Mouse (Mus musculus) left cerebral cortex, adult 18-20 months (tissue): ENCODE measurements around the gene Itih5. TPM values are rescaled to one million over a fixed set of nuclear protein-coding genes. Genes with fewer than 3 reads are reported as not detected.

Source experiments
- DNase-seq, 2 experiments: peaks; one replicate each; pipeline ENCODE4 v3.0.0; 2021 to 2022; ENCODE audit warnings: low spot score in 2 of 2, mixed read lengths in 1 of 2
- total RNA-seq, 2 experiments: library from RNA; stranded (reverse); gene quantifications; 2 replicates each; pipeline ENCODE4 v1.2.3; 2021

Gene Itih5
- total RNA-seq, 2 experiments from 2014 or later = 10.8 to 12.8 TPM

GRCm38 (mm10) chr2:10258312-10258711 is 104.9 kb downstream of the Itih5 start:
- DNase-seq = no peak

GRCm38 (mm10) chr2:10260109-10260508 is 106.7 kb downstream of the Itih5 start:
- no peak for DNase-seq

GRCm38 (mm10) chr2:10261337-10261736 is 108.0 kb downstream of the Itih5 start:
- no peak for DNase-seq

GRCm38 (mm10) chr2:10262722-10263121 is 109.4 kb downstream of the Itih5 start:
- DNase-seq = no peak

- DNase-seq = no peak
Observed at GRCm38 (mm10) chr2:10263909-10264489, 110.6 kb downstream of the Itih5 start.

- peak; percentile 45 to 59 for DNase-seq
Observed at GRCm38 (mm10) chr2:10265881-10266280, 112.5 kb downstream of the Itih5 start.

GRCm38 (mm10) chr2:10272604-10273115 is 119.3 kb downstream of the Itih5 start:
- no peak for DNase-seq

- no peak for DNase-seq
Observed at GRCm38 (mm10) chr2:10273541-10274050, 120.2 kb downstream of the Itih5 start.

GRCm38 (mm10) chr2:10276194-10276593 is 122.8 kb downstream of the Itih5 start:
- DNase-seq = peak; percentile 14 to 35

GRCm38 (mm10) chr2:10283686-10284085 is 130.3 kb downstream of the Itih5 start:
- no peak for DNase-seq

GRCm38 (mm10) chr2:10284636-10285270 is 131.4 kb downstream of the Itih5 start:
- DNase-seq = peak; percentile 11 to 25

- DNase-seq = no peak
Observed at GRCm38 (mm10) chr2:10285975-10286374, 132.6 kb downstream of the Itih5 start.

GRCm38 (mm10) chr2:10288142-10288831 is 134.9 kb downstream of the Itih5 start:
- DNase-seq = peak; percentile 56 to 80

GRCm38 (mm10) chr2:10288881-10289280 is 135.5 kb downstream of the Itih5 start:
- no peak for DNase-seq

- no peak for DNase-seq
Observed at GRCm38 (mm10) chr2:10290115-10290514, 136.7 kb downstream of the Itih5 start.

GRCm38 (mm10) chr2:10293556-10294206 is 140.3 kb downstream of the Itih5 start:
- DNase-seq = no peak

- no peak for DNase-seq
Observed at GRCm38 (mm10) chr2:10295908-10296307, 142.5 kb downstream of the Itih5 start.

GRCm38 (mm10) chr2:10300244-10300643 is 146.9 kb downstream of the Itih5 start:
- no peak for DNase-seq

GRCm38 (mm10) chr2:10300771-10301170 is 147.4 kb downstream of the Itih5 start:
- no peak for DNase-seq

GRCm38 (mm10) chr2:10301391-10301790 is 148.0 kb downstream of the Itih5 start:
- DNase-seq = no peak

GRCm38 (mm10) chr2:10301997-10302396 is 148.6 kb downstream of the Itih5 start:
- DNase-seq = no peak
